ENCODE assay signal across 12 mouse cellular contexts in the genomic region with DNA sequence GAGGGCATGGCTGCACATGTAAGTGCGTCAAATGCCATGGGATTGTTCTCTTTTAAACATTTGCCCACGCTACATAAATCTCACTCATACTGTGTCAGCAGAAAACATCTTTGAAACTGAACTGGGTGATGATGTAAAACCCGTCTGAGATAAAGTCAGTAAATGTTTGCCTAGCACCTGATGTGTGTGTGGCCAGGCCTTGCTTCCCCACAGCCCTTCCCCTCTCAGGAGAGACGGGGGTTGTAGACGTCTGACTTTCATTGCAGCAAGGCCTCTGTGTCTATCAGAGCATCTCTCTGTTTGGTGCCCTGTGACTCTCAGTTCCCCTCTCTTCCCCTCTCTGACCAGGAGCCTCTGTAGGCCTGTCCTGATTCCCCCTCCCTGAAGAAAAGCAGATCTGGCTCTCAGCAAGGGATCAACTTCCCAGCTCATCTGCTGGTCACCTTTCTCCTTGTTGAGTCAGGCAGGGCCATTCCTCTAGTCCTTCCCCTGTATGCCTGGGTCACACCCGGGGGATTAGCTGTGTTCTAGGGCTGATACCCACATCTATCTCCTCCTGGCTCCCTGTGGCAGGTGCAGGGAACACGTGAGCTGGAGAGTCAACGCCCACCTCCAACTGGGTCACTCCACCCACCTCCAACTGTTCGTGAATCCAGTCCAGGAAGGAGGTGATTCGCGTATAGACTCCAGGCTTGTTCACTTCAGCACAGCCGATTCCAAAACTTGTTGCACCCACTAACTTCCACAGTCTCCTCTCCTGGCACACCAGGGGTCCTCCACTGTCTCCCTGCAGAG. TPM values are rescaled to one million over a fixed set of nuclear protein-coding genes. Genes with fewer than 3 reads are reported as not detected.
A peak's percentile ranks its signal among the peaks of the same experiment; 100 is the strongest.
DNase-seq lines count a peak whose midpoint lies in the region; ATAC-seq and TF ChIP-seq lines count a peak whose summit lies in the region.
"Had no signal": no experiment of that assay in that cellular context is flagged by ENCODE, and none has a peak within 500 bp of the region (broad histone marks: within the 10 kb centered on the region; RNA-seq: fewer than 3 reads in every experiment).

No protein-coding gene starts in this region.

- no peaks in the 10 kb centered on the region for H3K27me3 ChIP-seq in liver, postnatal 0 days (ENCODE audit: insufficient read depth, low read length)

- peaks cover 14% of the 10 kb centered on the region for H3K4me1 ChIP-seq in liver, postnatal 0 days (ENCODE audit: insufficient read depth)
- H3K4me1 ChIP-seq: heart, embryonic 12.5 days had no signal

- H3K9ac ChIP-seq in liver, postnatal 0 days (replicated peaks): no peak overlapping the region
- H3K9ac ChIP-seq: heart, embryonic 12.5 days had no signal

- H3K27ac ChIP-seq in liver, postnatal 0 days (ENCODE audit: low read depth): no peak overlapping the region

- no peaks in the 10 kb centered on the region for H3K36me3 ChIP-seq in liver, postnatal 0 days (replicated peaks; ENCODE audit: insufficient read depth, low read length)
- H3K36me3 ChIP-seq: heart, embryonic 12.5 days had no signal

- no peak for TF ChIP-seq EP300 in liver, postnatal 0 days (IDR thresholded peaks at IDR 0.05; ENCODE audit: low read depth)

- peak; percentile 35 for DNase-seq in cerebellum, adult 11 months
- DNase-seq in cerebellum, postnatal 4 days (ENCODE audit: low spot score in 2 of 2): no peak
- peak; percentile 18 for DNase-seq in urinary bladder, postnatal 14 days (ENCODE audit: low spot score)
- DNase-seq in urinary bladder, postnatal 25 days (ENCODE audit: low spot score): no peak
- DNase-seq in liver, postnatal 0 days: peak; percentile 47
- DNase-seq in thymus, postnatal 4 days: peak; percentile 63
- DNase-seq in embryo, embryonic 11 days: no peak

- H3K4me3 ChIP-seq in liver, postnatal 0 days (ENCODE audit: low read depth, low read length): no peak overlapping the region
- H3K4me3 ChIP-seq: heart, embryonic 12.5 days had no signal

- no peaks in the 10 kb centered on the region for H3K9me3 ChIP-seq in liver, postnatal 0 days (ENCODE audit: low read length)
- H3K9me3 ChIP-seq: heart, embryonic 12.5 days had no signal

- peak overlapping the region; percentile 7; the same call in 1 of the 2 replicates for H3K4me2 ChIP-seq in liver, postnatal 0 days (ENCODE audit: low read depth, low read length)
- H3K4me2 ChIP-seq: heart, embryonic 12.5 days had no signal

- TF ChIP-seq CTCF in liver, postnatal 0 days (IDR thresholded peaks at IDR 0.05; ENCODE audit: low read depth): no peak

- WGBS in liver, postnatal 0 days (ENCODE audit: insufficient replicate concordance): 53% methylated on average over 12 of the region's 12 CpGs

- ATAC-seq in liver, postnatal 0 days: peak; percentile 81
- ATAC-seq in megakaryocyte-erythroid progenitor cell, adult 5-6 weeks (replicated peaks; ENCODE audit: low FRiP score, low TSS enrichment, poor library complexity, severe bottlenecking): no peak
- ATAC-seq: Patski had no signal

RNA-seq across cellular contexts. Expression of a gene that starts 15.4 kb away (rescaled TPM):
- polyA plus RNA-seq in liver, postnatal 0 days (2015; fragmentation: Nextera tagmentation; extraction: Ambion mirVana): 0.62 and 0.73 TPM in 2 replicates
- total RNA-seq in megakaryocyte-erythroid progenitor cell, adult 5-6 weeks (2014; fragmentation: Nextera tagmentation): 0.35 and 2.6 TPM in 2 replicates
- 0.42 TPM in 1 of 2 replicates, not detected in the other for total RNA-seq in megakaryocyte-erythroid progenitor cell, adult 5-6 weeks (2017)
- polyA plus RNA-seq: heart, embryonic 12.5 days; kidney, embryonic 16.5 days; Patski had no signal

RNA-seq across cellular contexts. Expression of a gene that starts 18.3 kb away (rescaled TPM):
- polyA plus RNA-seq in liver, postnatal 0 days (2015; fragmentation: Nextera tagmentation; extraction: Ambion mirVana): not detected in 2 replicates
- total RNA-seq in megakaryocyte-erythroid progenitor cell, adult 5-6 weeks (2014; fragmentation: Nextera tagmentation): not detected in 2 replicates
- total RNA-seq in megakaryocyte-erythroid progenitor cell, adult 5-6 weeks (2017): not detected in 2 replicates
- total RNA-seq: neutrophil, adult 5-6 weeks had no signal
- polyA plus RNA-seq: heart, embryonic 12.5 days; kidney, embryonic 16.5 days; Patski had no signal

RNA-seq across cellular contexts. Expression of a gene that starts 24.3 kb away (rescaled TPM):
- 4.2 and 4.6 TPM in 2 replicates for polyA plus RNA-seq in liver, postnatal 0 days (2015; fragmentation: Nextera tagmentation; extraction: Ambion mirVana)
- 42.5 and 53.9 TPM in 2 replicates for total RNA-seq in megakaryocyte-erythroid progenitor cell, adult 5-6 weeks (2014; fragmentation: Nextera tagmentation)
- 34.0 and 45.9 TPM in 2 replicates for total RNA-seq in megakaryocyte-erythroid progenitor cell, adult 5-6 weeks (2017)

RNA-seq across cellular contexts. Expression of a gene that starts 39.3 kb away (rescaled TPM):
- 0.33 and 0.39 TPM in 2 replicates for polyA plus RNA-seq in liver, postnatal 0 days (2015; fragmentation: Nextera tagmentation; extraction: Ambion mirVana)
- total RNA-seq in megakaryocyte-erythroid progenitor cell, adult 5-6 weeks (2014; fragmentation: Nextera tagmentation): not detected in 2 replicates
- not detected in 2 replicates for total RNA-seq in megakaryocyte-erythroid progenitor cell, adult 5-6 weeks (2017)
- total RNA-seq: neutrophil, adult 5-6 weeks had no signal
- polyA plus RNA-seq: heart, embryonic 12.5 days; Patski had no signal

RNA-seq across cellular contexts. Expression of a gene that starts 53.9 kb away (rescaled TPM):
- polyA plus RNA-seq in liver, postnatal 0 days (2015; fragmentation: Nextera tagmentation; extraction: Ambion mirVana): 932 and 1,034 TPM in 2 replicates
- total RNA-seq in megakaryocyte-erythroid progenitor cell, adult 5-6 weeks (2014; fragmentation: Nextera tagmentation): not detected in 2 replicates
- not detected in 2 replicates for total RNA-seq in megakaryocyte-erythroid progenitor cell, adult 5-6 weeks (2017)
- total RNA-seq: neutrophil, adult 5-6 weeks had no signal
- polyA plus RNA-seq: heart, embryonic 12.5 days; Patski had no signal

Comparison
In these comparisons a context has a peak if more than half of its experiments do, and no peak if none do; other contexts are left out.
1. DNase-seq: peak in cerebellum, adult 11 months (single experiment), urinary bladder, postnatal 14 days (single experiment), liver, postnatal 0 days (single experiment) and thymus, postnatal 4 days (single experiment); none in cerebellum, postnatal 4 days (0 of 2), urinary bladder, postnatal 25 days (single experiment) and embryo, embryonic 11 days (single experiment).